Mouse (Mus musculus) midbrain, embryonic 16.5 days (tissue): ENCODE measurements around the gene Gm6592. TPM values are rescaled to one million over a fixed set of nuclear protein-coding genes. Genes with fewer than 3 reads are reported as not detected.

Experiments used
- ATAC-seq: fragments of 200-750 bp; cut with Nextera tagmentation; 2 replicates; pipeline ENCODE4 v1.8.0; 2017; ENCODE audit warnings: moderate TSS enrichment
- H3K27ac ChIP-seq: fragments of 300-500 bp; sonication (generic); 2 replicates; pipeline ENCODE4 v1.5.1; 2014; ENCODE audit warnings: mild to moderate bottlenecking, low read length, mixed read lengths
- H3K27me3 ChIP-seq: fragments of 300-500 bp; sonication (generic); 2 replicates; pipeline ENCODE4 v1.6.1; 2014; ENCODE audit warnings: low read depth, low read length, mixed read lengths; ENCODE audit not compliant: control insufficient read depth, insufficient read depth
- H3K36me3 ChIP-seq: fragments of 300-500 bp; sonication (generic); 2 replicates; pipeline ENCODE4 v1.6.1; 2014; ENCODE audit warnings: mild to moderate bottlenecking, low read length, moderate library complexity, mixed read lengths; ENCODE audit not compliant: control insufficient read depth, insufficient read depth
- H3K4me1 ChIP-seq: fragments of 300-500 bp; sonication (generic); 2 replicates; pipeline ENCODE4 v1.6.1; 2014; ENCODE audit warnings: mild to moderate bottlenecking, low read length, mixed read lengths; ENCODE audit not compliant: control insufficient read depth, insufficient read depth
- H3K4me2 ChIP-seq: fragments of 300-500 bp; sonication (generic); 2 replicates; pipeline ENCODE4 v1.6.1; 2014; ENCODE audit warnings: mild to moderate bottlenecking, low read length, mixed read lengths
- H3K4me3 ChIP-seq: fragments of 300-500 bp; sonication (generic); 2 replicates; pipeline ENCODE4 v1.5.1; 2014; ENCODE audit warnings: low read depth, mild to moderate bottlenecking, low read length, moderate library complexity, mixed read lengths
- H3K9ac ChIP-seq: fragments of 300-500 bp; sonication (generic); 2 replicates; pipeline ENCODE4 v1.6.1; 2014; ENCODE audit warnings: low read depth, low read length, mixed read lengths
- H3K9me3 ChIP-seq: fragments of 300-500 bp; sonication (generic); replicated peaks from 2 replicates; pipeline ENCODE4 v1.6.1; 2014; ENCODE audit warnings: mild to moderate bottlenecking, low read length, mixed read lengths; ENCODE audit not compliant: control insufficient read depth, poor library complexity, severe bottlenecking
- WGBS: fragments of 180-500 bp; shearing (Covaris S2); extraction: QIAGEN DNeasy Blood & Tissue Kit; methylation state at CpG from one replicate; pipeline ENCODE4 v1.1.7; 2014; 5-methylcytosine and 5-hydroxymethylcytosine counted together
- polyA plus RNA-seq: library from polyadenylated mRNA; unstranded; fragments of >200 nt; fragmentation: Nextera tagmentation; extraction: Ambion mirVana; gene quantifications from 2 replicates; pipeline ENCODE4 v1.2.1, GENCODE M21; 2015

The Gm6592 gene
- polyA plus RNA-seq, 1 experiment from 2014 or later: not detected

DNA sequence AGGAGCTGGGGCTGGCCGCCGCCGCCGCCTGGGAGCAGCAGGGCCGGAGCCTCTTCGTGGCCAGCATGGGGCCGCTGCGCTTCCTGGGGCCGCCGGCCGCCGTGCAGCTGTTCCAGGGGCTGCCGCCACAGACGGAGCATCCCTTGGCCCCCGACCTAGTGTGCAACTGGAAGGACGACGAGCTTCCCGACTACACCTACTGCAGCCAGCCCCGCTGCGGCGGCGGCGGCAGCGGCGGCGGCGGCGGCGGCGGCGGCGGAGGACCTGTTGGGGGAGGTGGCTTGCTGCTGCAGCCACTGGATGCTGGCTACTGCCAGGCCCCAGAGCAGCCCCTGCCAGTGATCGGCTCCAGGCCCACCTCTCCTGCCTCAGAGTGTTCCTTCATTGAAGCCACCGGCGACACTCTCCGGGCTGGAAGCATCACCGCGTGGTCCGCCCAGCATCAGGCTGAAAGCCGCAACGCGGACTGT lies 49.4 kb downstream of the Gm6592 start:
- peak; percentile 76 for ATAC-seq
- Histone ChIP-seq H3K9me3 (no peaks in the 10 kb centered on the region), H3K9ac (peak overlapping the region; percentile 85), H3K4me1 (peaks cover 7% of the 10 kb centered on the region), H3K27ac (peak overlapping the region; percentile 90), H3K4me3 (peak overlapping the region; percentile 61), H3K27me3 (no peaks in the 10 kb centered on the region), H3K4me2 (peak overlapping the region; percentile 66), H3K36me3 (no peaks in the 10 kb centered on the region)
- WGBS: 21% methylated on average over 29 of the region's 42 CpGs

Other genes starting within 250 kb of the Gm6592 start
- gene Ssxb8, start 153.2 kb upstream of the Gm6592 start, polyA plus RNA-seq: not detected in 2 replicates
- not detected in 2 replicates for gene Ssx9, start 95.6 kb upstream of the Gm6592 start, polyA plus RNA-seq
- gene Ssxb5, start 40.3 kb upstream of the Gm6592 start, polyA plus RNA-seq: not detected in 2 replicates
- gene Gm5751, start 30.3 kb downstream of the Gm6592 start, polyA plus RNA-seq: not detected in 2 replicates
- gene B630019K06Rik, start 48.4 kb downstream of the Gm6592 start, polyA plus RNA-seq: 26.9 and 27.0 TPM in 2 replicates
- not detected in 2 replicates for gene Fthl17b, start 119.0 kb downstream of the Gm6592 start, polyA plus RNA-seq
- gene Fthl17c, start 132.6 kb downstream of the Gm6592 start, polyA plus RNA-seq: not detected in 2 replicates
- gene Fthl17d, start 142.8 kb downstream of the Gm6592 start, polyA plus RNA-seq: not detected in 2 replicates
- gene Fthl17e, start 189.5 kb downstream of the Gm6592 start, polyA plus RNA-seq: not detected in 2 replicates
- gene Fthl17f, start 219.0 kb downstream of the Gm6592 start, polyA plus RNA-seq: not detected in 2 replicates